Mouse (Mus musculus) sigmoid colon, adult 10 weeks (tissue): ENCODE measurements around the gene Prap1. TPM values are rescaled to one million over a fixed set of nuclear protein-coding genes. Genes with fewer than 3 reads are reported as not detected.

ENCODE experiments used
- polyA plus RNA-seq: library from polyadenylated mRNA; stranded (reverse); fragments of 350-450 nt; fragmentation: Illumina TruSeq; extraction: RNeasy Lipid Tissue Mini Kit (QIAGEN cat#74804); gene quantifications from one replicate; pipeline ENCODE4 v1.2.3, GENCODE M21; 2014; ENCODE audit warnings: low read depth, low replicate concordance

The Prap1 gene
- not detected for polyA plus RNA-seq

DNA sequence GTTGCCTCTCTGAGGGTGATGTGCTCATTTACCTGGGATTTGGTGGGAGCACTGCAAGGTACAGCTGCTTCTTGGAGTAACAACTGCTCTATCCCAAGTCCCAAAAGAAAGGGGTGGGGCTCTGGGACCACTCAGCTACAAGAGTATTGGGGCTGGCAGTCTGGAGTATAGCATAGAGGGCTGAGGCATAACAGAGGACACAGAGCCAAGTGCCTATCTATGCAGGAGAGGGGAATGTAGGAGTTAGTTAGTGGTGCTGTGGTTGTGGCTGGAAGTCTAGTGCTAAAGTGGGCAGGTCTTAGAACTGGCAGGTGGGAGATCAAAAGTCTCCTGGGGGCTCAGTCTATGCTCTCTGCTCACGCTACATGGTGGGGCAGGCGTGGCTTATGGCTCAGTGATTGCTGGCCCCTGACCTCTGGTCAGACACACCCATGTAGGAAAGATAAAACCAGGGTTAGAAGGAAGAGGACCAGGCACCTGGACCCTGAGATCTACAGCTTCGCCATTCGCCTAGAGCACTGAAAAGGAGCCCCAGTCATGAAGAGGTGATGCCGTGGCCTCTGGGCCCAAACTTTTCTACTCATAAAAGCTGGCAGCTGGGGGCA, at the start of gene Prap1:
Prap1 (plus strand) TSS at position 472 of the 605 bp plus-strand sequence.

GRCm38 (mm10) chr7:140048361-140049114, 44.7 kb upstream of the Prap1 start, which contains the start of gene Msx3:
Gene Msx3 (minus strand): TSS chr7:140049089.

DNA sequence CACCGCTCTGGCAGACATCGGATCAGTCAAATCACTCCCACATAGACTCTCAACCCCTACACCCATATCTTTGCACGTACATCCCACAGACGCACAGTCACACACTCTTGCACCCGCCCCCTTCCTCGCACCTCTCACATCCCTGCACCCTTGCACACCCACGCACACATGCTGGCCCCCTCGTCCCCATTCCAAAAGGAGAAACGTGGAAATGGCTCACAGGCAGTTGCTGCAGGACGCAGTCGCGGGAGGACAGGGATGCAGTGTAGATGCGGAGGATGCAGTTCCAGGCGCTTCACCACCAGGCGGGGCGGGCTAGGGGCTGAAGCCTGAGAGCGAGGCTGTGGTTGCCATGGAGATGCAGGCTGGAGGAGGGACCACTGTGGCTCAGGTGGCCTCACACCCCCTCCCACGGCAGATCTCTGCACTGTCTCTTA, 10.9 kb upstream of the Prap1 start, which contains the start of gene Caly:
Caly (minus strand) TSS at position 307 of the 437 bp plus-strand sequence.

DNA sequence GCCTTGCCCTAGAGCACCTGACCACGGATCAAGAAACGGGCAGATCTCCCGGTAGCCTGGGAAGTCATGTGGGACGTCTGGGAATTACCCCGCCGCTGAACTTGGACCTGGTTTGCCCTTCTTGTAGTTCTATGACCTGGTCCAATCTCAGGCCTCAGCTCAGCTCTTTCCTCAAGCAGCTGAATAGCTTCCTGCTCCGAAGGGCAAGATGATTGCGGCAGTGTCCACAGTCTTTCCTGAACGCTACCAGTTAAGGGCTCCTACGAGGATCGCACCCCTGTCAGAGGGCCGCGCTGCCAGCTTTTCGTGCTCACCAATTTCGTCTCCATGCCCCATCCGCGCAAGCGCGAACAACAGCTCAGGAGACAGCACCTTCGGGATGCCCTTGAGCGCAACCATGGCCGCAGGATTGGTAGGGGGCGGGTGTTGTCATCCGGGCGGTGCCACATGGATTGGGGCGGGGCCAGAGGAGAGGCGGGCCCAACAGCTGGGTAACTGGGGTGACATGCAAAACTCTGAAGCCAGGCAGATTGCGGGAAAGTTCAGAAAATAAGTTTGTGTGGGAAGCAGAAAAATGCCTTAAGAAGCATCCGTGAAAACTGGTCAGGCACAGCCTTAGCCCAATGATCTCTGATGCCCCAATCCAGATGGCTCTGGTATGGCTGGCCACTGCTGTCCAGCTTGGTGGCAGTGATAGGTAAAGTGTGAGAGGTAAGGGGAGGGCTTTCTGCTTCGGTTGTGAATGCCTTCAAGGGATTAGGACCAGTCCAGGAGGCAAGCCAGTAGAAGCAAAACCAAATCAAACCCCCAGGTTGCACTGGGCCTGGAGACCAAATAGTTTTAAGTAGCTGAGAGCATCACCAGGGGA, 9.0 kb downstream of the Prap1 start, which contains the start of gene Fuom:
Fuom (minus strand) TSS at position 449 of the 868 bp plus-strand sequence.

GRCm38 (mm10) chr7:140115583-140116328, 22.6 kb downstream of the Prap1 start, which contains the start of gene Paox:
Gene Paox (plus strand): TSS chr7:140115799.

GRCm38 (mm10) chr7:140116329-140117054, 23.3 kb downstream of the Prap1 start, which contains the start of gene Echs1:
Gene Echs1 (minus strand): TSS chr7:140116476.

DNA sequence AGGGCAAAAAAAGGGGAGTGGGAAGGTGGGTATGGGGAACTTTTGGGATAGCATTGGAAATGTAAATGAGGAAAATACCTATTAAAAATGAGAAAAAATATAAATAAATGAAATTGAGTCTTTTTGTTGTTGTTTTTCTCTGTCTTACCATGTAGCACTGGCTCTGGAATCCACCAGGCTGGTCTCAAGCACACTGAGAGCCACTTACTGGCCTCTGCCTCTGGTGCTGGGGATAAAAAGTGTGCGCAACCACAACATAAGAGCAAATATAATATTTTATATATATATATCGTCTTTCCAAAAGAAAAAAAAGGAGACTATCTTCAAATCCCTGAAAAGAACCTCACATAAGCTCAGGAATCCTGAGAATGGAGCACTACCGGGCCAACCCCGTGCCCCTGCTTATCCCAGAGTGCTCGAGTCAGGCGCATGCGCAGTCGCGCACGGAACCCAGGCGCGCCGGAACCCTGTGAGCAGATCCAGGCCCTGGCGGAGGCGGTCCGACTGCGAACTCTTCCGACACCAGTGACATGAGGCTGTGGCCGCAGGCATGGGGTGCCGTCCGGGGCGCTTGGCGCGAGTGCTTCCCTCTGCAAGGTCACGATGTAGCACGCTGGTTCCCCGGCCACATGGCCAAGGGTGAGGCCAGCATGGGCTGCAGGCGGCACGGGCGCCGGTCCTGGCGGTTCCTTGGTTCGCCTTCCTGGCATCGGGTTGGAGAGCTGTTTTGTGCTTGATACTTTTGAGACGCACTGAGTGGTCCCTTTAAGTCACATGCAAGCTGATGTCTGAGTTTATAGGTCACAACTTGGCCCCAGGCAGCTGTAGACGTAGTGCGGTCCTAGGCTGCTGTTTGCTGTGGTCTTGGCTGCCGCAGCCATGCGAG, 44.2 kb downstream of the Prap1 start, which contains the start of gene Mtg1:
Mtg1 (plus strand) TSS at position 430 of the 886 bp plus-strand sequence.

Other genes with a start within 250 kb of the Prap1 start
- gene Kndc1, start 198.7 kb upstream of the Prap1 start, polyA plus RNA-seq = not detected
- gene Utf1, start 149.6 kb upstream of the Prap1 start, polyA plus RNA-seq = not detected
- not detected for gene 6430531B16Rik, start 114.6 kb upstream of the Prap1 start, polyA plus RNA-seq
- gene Adam8, start 100.8 kb upstream of the Prap1 start, polyA plus RNA-seq = not detected
- gene Zfp511, start 57.0 kb upstream of the Prap1 start, polyA plus RNA-seq = 15.9 TPM
- gene Tubgcp2, start 56.7 kb upstream of the Prap1 start, polyA plus RNA-seq = 12.0 TPM
- gene Msx3, start 44.3 kb upstream of the Prap1 start, polyA plus RNA-seq = not detected
- not detected for gene Caly, start 10.8 kb upstream of the Prap1 start, polyA plus RNA-seq
- 32.4 TPM for gene Fuom, start 9.0 kb downstream of the Prap1 start, polyA plus RNA-seq
- gene Paox, start 22.4 kb downstream of the Prap1 start, polyA plus RNA-seq = 5.0 TPM
- 87.7 TPM for gene Echs1, start 23.1 kb downstream of the Prap1 start, polyA plus RNA-seq
- gene Mtg1, start 44.2 kb downstream of the Prap1 start, polyA plus RNA-seq = 3.2 TPM
- 0.73 TPM for gene Sprn, start 61.5 kb downstream of the Prap1 start, polyA plus RNA-seq
- gene Olfr522, start 71.4 kb downstream of the Prap1 start, polyA plus RNA-seq = not detected
- gene Olfr523, start 79.8 kb downstream of the Prap1 start, polyA plus RNA-seq = not detected
- gene Olfr524, start 112.6 kb downstream of the Prap1 start, polyA plus RNA-seq = not detected
- gene Cd163l1, start 124.9 kb downstream of the Prap1 start, polyA plus RNA-seq = not detected
- gene 5830411N06Rik, start 153.9 kb downstream of the Prap1 start, polyA plus RNA-seq = not detected
- gene Olfr525, start 227.5 kb downstream of the Prap1 start, polyA plus RNA-seq = not detected
- gene Olfr527, start 240.6 kb downstream of the Prap1 start, polyA plus RNA-seq = not detected